Mouse (Mus musculus) gastrocnemius, adult 8-10 months (tissue): ENCODE data around the gene Fv1. TPM values are rescaled to one million over a fixed set of nuclear protein-coding genes. Genes with fewer than 3 reads are reported as not detected.

Experiments used
- DNase-seq, 2 experiments: peaks; one replicate each; pipeline ENCODE4 v3.0.0; 2022; ENCODE audit warnings: low spot score in 2 of 2
- total RNA-seq, 4 experiments: library from RNA; stranded (reverse); gene quantifications; 2 replicates each; pipeline ENCODE4 v1.2.4; 2022

Fv1 gene
- total RNA-seq, 4 experiments from 2014 or later: 5.1 to 9.2 (median 6.7) TPM

DNA sequence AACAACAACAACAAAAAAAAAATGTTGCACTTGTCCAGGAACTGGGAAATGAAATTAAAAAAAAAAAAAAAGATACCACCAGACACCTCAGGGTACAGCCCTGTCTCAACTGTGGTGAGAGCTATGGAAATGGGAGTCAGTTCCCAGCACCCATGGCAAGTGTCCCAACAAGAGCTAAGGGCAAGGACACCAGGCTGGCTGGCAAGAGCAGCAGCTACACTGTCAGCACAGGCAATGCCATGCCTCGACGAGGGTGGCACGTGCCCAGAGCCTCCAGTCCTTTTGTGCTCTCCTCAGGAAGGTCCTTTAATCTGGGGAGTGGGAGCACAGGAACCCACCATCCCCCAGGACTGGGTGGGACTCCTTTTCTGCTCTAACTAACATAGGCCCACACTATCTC, 15.4 kb downstream of the Fv1 start:
- no peak for DNase-seq

DNA sequence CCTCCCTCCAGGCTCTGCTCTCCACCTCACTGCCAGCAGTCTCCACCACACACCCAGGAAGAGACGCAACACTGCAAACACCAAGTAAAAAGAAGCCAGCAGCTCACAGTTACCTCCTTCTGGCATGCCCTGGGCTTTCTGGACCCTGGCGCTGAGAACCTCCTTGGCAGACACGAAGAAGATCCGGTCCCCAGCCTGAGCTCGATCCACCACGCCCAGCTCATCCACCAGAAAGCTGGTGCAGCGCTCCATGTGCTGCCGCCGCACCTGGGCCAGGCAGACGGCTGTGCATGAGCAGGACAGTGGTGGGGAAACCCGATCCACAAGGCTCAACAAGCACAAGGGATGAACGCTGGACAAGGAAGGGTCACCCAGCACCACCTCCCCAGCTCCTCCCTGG, 17.4 kb downstream of the Fv1 start:
- DNase-seq: no peak

DNA sequence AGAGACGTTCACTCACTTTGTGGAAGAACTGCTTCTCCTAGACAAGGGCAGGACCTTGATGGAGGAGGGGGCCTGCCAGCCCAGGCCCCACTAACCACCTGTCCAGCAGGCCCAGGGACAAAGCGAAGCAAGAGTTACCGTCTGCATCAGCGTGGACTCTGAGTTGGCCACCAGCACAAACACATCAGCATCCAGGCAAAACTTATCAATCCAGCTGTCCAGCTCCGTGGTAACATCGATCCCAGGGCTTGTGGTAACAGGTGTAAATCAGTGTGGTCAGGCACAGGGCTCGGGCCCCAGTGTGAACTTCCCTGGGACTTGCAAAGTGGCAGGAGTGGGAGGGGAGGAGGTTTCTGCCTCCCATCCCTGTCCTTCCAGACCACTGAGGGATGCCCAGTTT, 18.5 kb downstream of the Fv1 start:
- DNase-seq: no peak

DNA sequence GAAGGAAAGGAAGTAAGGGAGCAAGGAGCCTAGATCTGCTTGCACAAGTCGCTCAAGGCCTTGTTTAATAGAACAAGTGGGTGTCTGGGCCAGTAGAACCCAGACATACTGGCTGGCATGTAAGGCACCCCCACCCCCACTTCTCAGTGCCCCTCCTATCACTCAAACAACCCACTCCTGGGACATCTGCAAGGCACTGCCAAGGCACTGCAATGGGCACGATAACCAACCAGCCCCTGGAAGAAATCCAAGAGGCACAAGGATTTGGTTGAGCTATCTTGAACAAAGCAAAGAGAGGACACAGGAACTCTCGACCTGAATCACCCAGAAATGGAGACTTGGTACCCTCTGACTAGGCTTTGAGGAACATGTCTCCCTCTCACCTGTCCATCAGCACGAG, 19.5 kb downstream of the Fv1 start:
- no peak for DNase-seq

DNA sequence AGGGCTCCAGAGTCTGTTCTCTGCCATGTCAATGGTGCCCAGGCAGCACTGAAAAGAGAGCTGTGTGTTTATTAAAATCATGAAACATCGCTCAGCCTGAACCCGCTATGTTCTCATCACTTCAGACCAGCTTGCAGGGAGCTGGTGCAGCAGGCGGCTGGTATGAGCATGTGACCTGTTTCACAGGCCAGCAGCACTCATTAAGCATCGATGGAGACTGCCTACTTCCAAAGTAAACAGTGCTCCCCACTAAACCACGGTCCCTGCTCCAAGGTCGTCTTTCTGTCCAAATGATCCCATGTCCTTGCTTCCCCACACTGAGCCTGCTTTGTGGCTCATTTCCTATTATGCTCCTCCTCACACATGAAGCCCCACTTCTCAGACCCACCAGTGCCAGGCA, 21.6 kb downstream of the Fv1 start:
- no peak for DNase-seq

- no peak for DNase-seq
Observed at GRCm38 (mm10) chr4:147895815-147896330, 27.1 kb downstream of the Fv1 start.

DNA sequence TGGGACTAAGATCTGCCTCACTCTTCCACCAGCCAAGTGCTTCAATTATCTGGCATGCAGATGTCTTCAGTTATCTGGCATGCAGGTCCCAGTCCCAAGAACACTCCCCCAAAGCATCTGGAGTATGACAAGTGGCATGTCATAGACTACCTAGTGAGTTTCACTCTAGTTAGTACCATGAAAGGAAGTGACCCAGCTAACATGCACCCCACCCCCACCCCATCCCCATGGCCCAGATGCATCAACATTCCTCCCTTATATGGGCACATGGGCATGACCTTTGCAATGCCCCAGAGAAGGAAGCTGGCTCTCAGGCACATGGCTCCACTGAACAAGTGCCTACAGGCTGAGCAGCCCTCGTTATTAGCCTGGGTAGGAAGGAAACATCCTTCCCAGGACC, 27.6 kb downstream of the Fv1 start:
- DNase-seq: no peak

DNA sequence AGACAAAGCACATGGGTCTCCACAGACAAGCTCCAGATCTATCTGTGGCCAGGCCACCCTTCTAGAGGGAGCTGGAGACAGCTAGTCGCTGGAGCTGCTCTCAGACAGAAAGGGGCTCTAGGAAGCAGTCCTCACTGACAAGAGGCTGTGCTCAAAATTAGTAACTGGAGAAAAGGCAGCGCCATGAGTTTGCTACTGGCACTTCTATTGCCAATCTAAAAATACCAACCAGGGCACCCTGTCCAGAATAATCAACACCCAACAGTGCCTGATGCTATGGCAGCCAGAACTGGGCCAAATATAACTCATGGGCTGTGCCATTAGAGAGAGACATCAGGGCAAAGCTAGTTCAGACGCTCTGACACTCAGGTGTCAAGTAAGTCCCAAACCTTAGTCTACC, 28.6 kb downstream of the Fv1 start:
- DNase-seq: peak; percentile 54 to 64

- no peak for DNase-seq
Observed at GRCm38 (mm10) chr4:147900452-147900851, 31.7 kb downstream of the Fv1 start.

DNA sequence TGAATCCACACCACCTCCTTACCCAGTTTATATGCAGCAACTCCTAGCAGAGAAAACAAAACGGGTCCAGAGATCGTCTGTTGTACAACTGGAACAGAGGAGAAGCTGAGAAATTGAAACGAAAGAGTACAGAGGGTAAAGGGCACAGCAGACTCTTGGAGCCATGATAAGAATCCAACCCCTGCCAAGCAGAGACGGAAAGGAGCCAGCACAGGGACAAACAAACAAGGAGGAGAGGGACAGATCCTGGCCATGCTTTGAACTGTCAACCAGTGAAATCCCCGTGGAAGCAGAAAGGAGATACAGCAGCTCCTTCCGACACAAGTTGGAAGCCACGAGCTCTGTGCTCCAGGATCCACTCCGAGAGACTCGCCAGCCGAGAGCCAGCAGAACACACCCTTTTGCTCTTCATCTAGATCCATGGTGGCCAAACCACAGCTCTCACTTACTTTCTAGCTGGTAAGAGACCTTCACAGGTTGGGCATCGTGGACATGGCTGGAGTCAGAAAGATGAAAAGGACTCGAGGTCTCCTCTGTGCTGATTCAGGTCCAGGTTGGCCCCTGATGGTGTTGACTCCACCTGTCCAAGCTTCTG, 34.2 kb downstream of the Fv1 start:
- no peak for DNase-seq

DNA sequence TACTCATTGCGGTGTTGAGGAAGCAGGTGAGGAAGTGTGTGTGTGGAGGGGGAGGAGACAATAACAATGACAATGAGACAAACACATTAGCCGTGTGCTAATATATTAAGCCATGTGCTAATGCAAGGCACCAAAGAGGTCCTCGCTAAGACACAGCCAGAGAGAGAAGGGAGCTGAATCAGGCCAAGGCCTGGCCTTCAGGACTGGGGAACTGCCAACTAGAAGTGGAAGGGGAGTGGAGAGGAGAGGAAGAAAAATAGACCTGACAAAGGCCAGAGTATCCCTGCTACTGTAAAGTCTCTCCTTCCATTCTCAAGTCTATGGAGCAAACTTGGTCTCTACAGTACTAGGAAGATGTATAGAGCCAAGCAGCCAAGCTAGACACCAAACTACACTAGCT, 34.8 kb downstream of the Fv1 start:
- DNase-seq: no peak

GRCm38 (mm10) chr4:147904313-147905089, 35.7 kb downstream of the Fv1 start, which contains the start of gene Mfn2:
Mfn2 (minus strand) TSS chr4:147904704.
- DNase-seq: peak; percentile 86 to 89

DNA sequence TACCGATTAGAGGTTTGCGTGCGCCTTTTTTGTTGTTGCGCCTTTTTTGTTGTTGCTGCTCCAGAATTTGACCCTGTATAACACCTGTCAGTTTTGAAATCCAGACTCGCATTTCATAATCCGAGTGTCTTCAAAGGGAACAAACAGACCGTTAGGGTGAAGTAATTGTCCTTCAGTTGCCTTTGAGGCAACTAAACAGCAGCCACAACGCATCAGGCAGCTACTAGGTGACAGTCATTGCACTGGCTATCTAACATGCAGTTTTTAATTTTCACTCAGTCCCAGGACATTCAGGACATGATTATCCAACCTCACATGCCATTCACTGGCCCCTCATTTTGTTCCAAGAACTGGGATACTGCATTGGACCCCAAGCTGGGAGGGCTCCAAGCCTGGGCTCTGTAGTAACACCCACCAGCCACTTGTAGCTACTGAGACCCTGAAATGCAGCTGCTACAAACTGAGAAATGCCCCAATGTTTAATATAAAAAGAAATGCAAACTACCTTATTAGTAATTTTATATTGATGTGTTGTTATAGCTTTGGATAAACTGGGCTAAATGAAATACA, 36.4 kb downstream of the Fv1 start:
- DNase-seq: no peak

- peak in 1 of 2 experiments; percentile 23 for DNase-seq
Observed at GRCm38 (mm10) chr4:147906230-147906629, 37.5 kb downstream of the Fv1 start.

- DNase-seq: no peak
Observed at GRCm38 (mm10) chr4:147909486-147909885, 40.7 kb downstream of the Fv1 start.

DNA sequence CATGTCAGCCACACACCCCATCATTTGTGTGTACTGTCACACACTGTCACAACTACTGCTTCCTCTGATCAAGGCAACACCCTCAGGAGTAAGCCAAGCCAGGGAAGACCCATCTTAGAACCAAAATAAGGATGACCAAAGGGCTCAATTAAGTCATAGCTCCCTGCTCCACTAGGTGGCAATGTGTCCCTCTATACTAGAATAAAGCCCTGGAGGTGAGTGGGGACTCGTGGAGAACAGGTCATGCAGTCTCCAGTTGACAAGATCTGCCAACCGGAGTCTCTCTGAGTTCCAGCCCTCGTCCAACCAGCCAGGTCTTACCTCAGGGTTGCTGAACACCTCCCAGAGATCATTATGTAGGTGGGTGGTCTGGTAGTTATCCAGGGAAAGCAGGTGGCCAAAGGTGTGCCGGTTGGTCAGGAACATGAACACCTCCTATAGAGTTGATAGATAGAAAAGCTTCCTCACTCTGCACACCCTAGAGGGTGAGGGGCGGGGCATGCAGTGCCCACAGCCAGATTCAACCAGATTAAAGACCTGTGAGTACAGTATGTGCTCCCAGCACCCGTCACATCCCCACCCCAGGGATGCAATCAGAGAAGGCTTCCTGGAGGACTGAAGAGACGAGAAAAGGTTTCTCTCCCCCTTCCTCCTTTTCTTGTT, 49.8 kb downstream of the Fv1 start:
- no peak for DNase-seq

Other genes with a start within 250 kb of the Fv1 start
- under 1 TPM; 0.68 to 0.92 (median 0.76) TPM for gene Zfp979, start 226.5 kb upstream of the Fv1 start, total RNA-seq
- under 1 TPM in 1 of 4 experiments, not detected in 3; 0.11 TPM for gene Zfp534, start 166.4 kb upstream of the Fv1 start, total RNA-seq
- gene Zfp984, start 59.2 kb upstream of the Fv1 start, total RNA-seq: 1 to 10 TPM in 2 of 4 experiments, under 1 TPM in 2; 0.70 to 1.4 (median 0.89) TPM
- 10 to 100 TPM; 10.2 to 11.5 (median 10.5) TPM for gene Zfp933, start 20.6 kb upstream of the Fv1 start, total RNA-seq
- 1 to 10 TPM; 3.6 to 5.1 (median 4.8) TPM for gene Miip, start 163 bp upstream of the Fv1 start, total RNA-seq
- 100 to 1,000 TPM; 389 to 516 (median 444) TPM for gene Mfn2, start 35.7 kb downstream of the Fv1 start, total RNA-seq
- gene Plod1, start 67.8 kb downstream of the Fv1 start, total RNA-seq: 10 to 100 TPM; 14.7 to 17.0 (median 15.5) TPM
- gene 2510039O18Rik, start 71.9 kb downstream of the Fv1 start, total RNA-seq: 10 to 100 TPM; 19.8 to 21.4 (median 20.5) TPM
- gene Nppb, start 116.8 kb downstream of the Fv1 start, total RNA-seq: not detected
- gene Nppa, start 131.7 kb downstream of the Fv1 start, total RNA-seq: under 1 TPM in 3 of 4 experiments, not detected in 1; 0.34 to 0.46 (median 0.39) TPM
- gene Clcn6, start 169.8 kb downstream of the Fv1 start, total RNA-seq: 1 to 10 TPM; 4.1 to 5.3 (median 4.7) TPM
- 1 to 10 TPM; 4.8 to 7.0 (median 6.3) TPM for gene Mthfr, start 170.1 kb downstream of the Fv1 start, total RNA-seq
- gene Agtrap, start 219.1 kb downstream of the Fv1 start, total RNA-seq: 10 to 100 TPM; 11.8 to 15.2 (median 13.8) TPM